Mouse (Mus musculus): Measurements from ENCODE around the gene Rab3a.

Rab3a gene

DNA sequence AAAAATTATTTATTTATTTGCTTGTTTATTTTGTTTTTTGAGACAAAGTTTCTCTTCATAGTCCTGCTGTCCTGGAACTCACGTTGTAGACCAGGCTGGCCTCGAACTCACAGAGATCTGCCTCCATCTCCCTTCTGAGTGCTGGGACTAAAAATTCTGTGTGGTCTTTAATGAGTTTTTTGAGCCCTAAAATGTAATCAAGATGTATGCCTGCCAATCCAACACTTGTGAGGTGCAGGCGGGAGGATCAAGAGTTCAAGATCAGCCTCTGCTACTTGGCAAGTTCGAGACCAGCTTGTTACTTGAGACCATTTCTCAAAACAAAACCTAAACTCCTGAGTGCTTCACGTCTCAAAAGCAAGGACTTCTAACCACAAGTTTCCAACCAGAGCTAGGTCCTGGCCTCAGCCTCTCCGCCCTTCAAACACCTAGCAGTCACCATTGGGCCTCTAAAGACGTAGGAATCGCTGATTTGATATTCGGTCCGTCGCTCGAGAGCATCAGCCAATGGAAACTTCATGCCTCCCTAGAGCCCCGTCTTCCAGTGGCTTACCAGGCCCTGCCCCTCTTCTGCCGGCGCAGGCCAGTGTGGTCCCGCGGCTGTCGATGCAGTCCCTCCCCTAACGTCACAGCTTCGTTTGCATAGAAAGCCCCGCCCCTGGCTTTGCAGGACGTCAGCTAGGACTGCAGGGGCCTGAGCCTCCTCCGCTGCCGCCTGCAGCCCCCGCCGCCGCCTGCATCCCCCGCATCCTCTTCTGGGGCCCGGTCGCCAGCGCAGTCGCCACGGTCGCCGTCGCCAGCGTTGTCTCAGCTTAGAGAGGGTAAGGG, at the start of gene Rab3a:
Rab3a (plus strand) TSS at position 637 of the 828 bp plus-strand sequence.
- DNase-seq: peak; percentile 97

- DNase-seq: no peak
Observed at GRCm38 (mm10) chr8:70708281-70708680, 46.2 kb upstream of the Rab3a start.

DNA sequence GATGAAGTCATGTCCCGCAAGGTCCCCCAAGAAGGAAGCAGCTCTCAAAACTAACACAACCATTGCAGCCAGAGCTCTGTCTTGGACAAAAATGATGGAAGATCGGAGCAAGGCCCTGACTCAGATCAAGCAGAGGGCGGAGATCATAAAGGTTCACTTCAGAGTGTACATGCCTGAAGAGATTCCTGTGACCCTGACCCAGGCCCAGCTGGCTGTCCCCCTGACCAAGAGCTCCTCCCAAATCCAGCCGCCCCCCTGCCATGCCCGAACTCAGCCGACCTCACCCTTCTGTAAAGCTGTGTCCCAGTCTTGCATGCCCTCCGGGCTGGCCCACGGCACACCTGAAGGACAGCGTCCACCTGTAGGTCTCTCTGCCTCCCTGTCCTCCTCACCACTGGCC, 44.7 kb upstream of the Rab3a start:
- no peak for DNase-seq

GRCm38 (mm10) chr8:70710296-70710695, 44.2 kb upstream of the Rab3a start:
- no peak for DNase-seq

- no peak for DNase-seq
Observed at GRCm38 (mm10) chr8:70711041-70711440, 43.4 kb upstream of the Rab3a start.

DNA sequence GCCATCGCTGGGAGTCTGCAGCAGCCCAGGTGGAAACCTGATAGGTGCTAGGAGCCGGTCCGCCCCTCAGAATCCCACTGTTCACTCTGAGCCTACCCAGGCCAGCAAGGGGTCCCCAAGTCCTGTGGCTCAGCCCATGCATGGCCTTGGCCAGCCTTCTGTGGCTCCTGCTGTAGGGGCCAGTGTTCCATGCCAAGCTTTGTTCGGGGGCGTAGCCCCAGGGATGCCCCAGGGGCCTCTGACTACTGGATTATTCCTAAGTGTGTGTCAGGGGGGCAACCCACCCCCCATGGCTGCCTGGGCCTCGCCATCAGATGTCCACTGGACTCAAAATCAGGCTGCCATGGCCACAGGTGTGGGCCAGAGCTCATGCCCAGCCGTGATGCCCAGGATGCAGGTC, 40.5 kb upstream of the Rab3a start:
- no peak for DNase-seq

DNA sequence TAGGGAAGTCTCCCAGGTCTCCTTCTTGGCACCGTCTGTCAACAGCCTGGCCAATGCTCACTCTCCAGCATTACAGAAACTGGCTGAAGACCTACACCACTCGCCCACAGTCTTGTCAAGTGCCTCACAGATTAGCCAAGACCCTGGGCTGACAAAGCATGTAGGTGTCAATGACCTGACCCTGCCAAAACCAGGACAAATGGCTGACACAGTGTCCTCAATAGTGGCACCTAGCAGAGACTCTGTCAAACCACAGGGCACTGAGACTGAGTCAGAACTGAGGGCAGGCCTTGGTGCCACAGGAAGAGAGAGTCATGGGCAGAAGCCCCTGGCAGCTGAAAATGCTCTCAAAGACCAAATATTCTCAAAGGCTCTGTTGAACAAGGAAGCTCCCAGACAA, 39.4 kb upstream of the Rab3a start:
- no peak for DNase-seq

- DNase-seq: no peak
Observed at GRCm38 (mm10) chr8:70716521-70717400, 37.7 kb upstream of the Rab3a start.

DNA sequence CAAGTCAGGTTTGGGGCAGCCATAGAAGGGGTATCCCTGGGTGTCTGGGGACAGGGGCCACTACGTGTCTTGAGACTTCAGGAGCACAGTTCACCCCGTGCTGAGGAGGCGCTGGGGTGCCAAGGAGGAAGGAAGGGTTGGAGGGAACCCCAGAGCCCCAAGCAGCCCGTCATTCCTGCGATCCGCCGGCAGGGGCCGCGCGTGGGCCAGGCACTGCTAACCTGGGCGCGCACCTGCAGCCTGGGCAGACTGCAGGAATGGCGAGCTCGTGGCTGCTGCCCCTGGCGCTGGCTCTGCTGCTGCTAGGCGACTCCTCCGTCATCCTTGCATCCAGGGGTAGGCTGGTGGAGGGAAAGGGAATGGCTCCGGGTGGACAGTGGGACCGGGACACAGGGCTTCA, 36.2 kb upstream of the Rab3a start, which contains the start of gene Gm3336:
Gm3336 (plus strand) TSS at position 247 of the 400 bp plus-strand sequence.
- peak; percentile 71 for DNase-seq

- no peak for DNase-seq
Observed at GRCm38 (mm10) chr8:70719796-70720270, 34.6 kb upstream of the Rab3a start.

GRCm38 (mm10) chr8:70720739-70721138, 33.7 kb upstream of the Rab3a start:
- DNase-seq: peak; percentile 75

DNA sequence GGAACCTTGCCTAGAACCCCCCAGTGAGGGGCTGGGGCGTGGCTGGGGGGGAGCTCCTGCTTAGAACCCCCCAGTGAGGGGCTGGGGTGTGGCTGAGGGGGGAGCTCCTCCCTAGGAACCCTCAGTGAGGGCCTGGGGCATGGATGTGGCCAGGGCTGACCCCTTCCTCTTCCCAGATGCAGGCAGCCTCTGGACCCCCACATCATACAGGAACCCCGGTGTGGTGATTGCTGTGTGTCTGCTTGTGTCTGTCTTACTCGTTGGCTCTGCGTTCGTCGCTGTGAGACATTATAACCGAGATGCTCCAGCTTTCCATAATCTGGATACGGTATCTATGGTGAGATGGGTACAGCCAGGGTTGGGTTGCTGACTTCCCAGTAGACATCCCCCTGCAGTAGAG, 32.9 kb upstream of the Rab3a start:
- no peak for DNase-seq

DNA sequence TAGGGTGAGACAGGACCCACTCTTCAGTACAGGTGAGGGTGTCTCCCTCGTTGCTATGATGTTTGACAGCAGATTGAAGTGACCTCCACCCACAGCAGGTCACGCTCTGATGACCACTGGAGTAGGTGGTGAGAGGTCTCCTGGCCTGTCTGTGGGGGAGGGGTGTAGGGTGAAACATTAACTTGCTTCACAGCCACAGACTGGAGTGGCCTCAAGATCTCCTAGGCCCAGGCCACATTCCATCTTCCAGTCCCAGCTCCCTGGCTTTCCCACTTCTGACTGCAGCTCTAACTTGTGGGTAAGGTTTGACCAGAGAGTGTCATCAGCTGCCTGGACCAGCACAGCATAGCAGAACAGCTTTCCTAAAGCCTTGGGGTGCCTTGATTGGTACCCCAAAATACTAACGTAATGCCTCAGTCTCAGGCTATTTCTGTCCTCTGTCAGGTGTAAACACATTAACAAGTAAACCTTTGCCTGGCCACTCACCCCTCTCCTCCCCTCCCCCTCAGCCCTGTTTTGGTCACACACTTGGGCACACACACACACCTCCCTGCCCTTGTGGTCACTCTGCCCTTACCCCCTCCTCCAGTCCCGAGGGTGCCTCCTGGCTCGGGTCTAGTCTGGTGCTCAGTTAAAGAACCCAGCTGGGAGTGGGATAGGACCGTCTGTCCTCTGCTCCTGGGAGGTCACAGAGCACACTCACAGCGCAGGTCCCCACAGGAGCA, 30.8 kb upstream of the Rab3a start, which contains the start of gene Pde4c:
Pde4c (plus strand) TSS at position 235 of the 725 bp plus-strand sequence.
- peak; percentile 60 for DNase-seq

DNA sequence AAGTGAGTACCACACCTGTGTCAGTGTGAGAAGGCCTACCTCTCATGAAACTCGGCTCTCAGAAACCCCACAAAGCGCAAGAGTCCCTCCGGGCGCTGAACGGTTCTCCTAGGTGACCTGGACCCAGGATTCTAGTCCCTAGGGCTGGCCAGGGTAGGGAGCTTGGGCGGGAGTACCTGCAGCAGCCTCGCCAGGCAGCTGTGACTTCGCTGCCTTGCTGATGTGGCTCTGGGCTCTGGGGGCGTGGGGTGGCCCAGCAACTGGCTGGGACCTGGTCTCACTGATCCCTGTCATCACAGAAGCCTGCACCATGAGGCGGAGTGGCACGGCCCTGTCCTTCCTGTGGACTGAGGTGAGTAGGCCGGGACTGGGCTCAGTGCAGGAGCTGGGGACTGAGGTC, 30.3 kb upstream of the Rab3a start:
- no peak for DNase-seq

DNA sequence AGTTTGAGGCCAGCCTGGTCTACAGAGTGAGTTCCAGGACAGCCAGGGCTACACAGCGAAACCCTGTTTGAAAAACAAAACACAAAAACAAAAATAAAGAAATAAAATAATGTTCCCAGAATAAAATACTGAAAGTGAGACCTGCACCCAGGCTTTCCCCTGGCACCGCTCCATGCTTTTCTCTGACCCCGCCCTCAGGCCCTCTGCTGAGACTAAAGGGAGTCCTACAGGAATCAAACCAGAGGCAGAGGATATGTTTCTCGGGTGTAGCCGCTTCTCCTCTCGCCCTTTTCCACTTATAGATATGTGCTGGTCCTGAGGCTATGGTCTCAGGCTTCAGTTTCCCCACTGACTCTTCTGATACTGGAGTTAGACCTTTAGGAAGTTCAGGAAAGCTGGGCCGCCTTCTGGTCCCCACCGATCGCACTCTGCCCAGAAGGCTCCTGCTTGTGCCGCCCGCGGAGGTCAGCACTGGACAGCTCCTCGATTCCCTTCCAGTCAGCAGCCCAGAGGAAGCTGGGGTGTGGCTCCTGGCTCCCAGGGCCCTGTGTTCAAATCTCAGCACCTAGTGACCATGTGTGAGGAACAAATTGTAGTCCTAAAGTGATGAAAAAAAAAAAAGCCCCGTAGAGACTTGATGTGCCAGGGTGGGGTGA, 28.6 kb upstream of the Rab3a start:
- peak; percentile 40 for DNase-seq

- no peak for DNase-seq
Observed at GRCm38 (mm10) chr8:70726721-70727120, 27.8 kb upstream of the Rab3a start.

GRCm38 (mm10) chr8:70729808-70730475, 24.5 kb upstream of the Rab3a start:
- DNase-seq: no peak

GRCm38 (mm10) chr8:70730956-70731355, 23.5 kb upstream of the Rab3a start:
- DNase-seq: no peak

DNA sequence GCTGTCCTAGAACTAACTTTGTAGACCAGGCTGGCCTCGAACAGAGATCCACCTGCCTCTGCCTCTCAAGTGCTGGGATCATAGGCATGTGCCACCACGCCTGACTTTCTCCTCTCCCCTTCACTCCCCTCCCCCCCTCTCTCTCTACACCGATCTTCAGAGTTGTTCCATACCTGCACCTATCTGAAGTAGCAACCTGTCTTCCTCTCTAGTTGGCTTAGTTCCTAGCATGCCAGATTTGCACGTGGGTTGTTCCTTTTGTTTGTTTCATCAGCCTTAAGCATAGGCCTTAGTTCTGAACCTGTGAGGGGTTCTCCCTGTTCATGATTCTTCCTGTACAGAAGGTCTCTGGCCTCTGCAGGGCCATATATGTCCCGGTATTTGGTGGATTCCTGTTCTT, 16.8 kb upstream of the Rab3a start:
- no peak for DNase-seq

GRCm38 (mm10) chr8:70738211-70738610, 16.3 kb upstream of the Rab3a start:
- no peak for DNase-seq

- DNase-seq: no peak
Observed at GRCm38 (mm10) chr8:70741661-70742060, 12.8 kb upstream of the Rab3a start.

DNA sequence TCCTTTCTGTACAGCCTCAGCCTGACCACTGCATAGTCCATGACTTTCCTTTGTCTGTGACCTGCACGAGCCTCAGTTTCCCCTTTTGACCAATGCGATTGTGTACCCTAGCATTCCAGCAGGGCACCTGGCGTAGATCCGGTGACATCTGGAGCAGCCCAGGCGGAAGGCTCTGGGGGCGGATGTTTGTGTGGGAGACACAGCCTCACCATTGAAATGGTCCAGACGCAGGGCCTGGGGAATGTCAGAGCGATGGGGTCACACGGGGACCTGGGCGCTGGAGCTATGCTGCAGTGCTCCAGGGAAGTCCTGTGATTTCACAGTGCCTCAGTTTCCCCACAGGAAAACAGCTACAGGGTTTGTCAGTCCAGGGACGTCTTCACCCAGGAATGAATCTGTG, 12.3 kb upstream of the Rab3a start:
- DNase-seq: no peak

Measured in liver (tissue).